Mouse (Mus musculus): ENCODE data around the gene Unc50.

Unc50 gene

DNA sequence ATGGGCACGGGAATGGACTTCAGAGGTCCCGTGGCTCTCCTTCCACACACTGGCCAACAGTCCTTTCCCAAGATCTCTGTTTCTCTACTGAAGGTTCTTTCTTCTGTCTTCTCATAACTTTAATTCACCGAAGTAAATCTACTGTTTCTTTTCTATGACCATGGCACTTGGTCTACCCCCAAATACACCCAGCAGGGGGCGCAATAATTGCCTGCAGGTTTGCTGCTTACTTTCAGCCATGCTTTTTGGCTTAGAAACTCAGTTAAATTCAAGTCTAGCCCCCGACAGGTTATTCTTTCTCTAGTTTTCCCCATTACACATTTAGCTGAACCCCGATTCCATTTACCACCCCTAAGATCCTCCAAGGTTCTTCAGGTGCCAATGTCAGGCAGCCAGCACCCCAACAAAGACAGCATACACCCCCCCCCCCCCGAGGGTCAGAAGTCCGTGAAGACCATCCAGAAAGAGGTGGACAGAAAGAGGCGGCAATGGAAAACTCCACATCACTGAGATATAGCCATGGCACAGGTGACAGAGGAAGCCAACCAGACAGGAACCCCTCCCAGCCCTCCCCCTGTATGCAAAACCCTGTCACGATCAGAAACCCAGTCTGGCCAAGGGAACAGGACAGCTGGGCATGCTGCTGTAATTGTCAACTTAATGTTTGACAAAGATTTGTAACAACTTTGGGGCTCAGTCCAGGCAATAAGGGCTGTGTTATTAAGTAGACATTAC, 18.6 kb downstream of the Unc50 start:
- in situ Hi-C loops (cut with MboI), result loop anchor here (5.0 kb wide), 1 partner anchor 189 kb away; no protein-coding TSS in a partner anchor

- in situ Hi-C loops (cut with MboI), result no loop called here
Measured at GRCm38 (mm10) chr1:37451270-37451669, 21.3 kb downstream of the Unc50 start.

- in situ Hi-C loops (cut with MboI), result no loop called here
Measured at GRCm38 (mm10) chr1:37457546-37457945, 27.6 kb downstream of the Unc50 start.

- in situ Hi-C loops (cut with MboI), result no loop called here
Measured at GRCm38 (mm10) chr1:37464878-37465452, 35.0 kb downstream of the Unc50 start.

- in situ Hi-C loops (cut with MboI), result no loop called here
Measured at GRCm38 (mm10) chr1:37466322-37466995, 36.5 kb downstream of the Unc50 start.

DNA sequence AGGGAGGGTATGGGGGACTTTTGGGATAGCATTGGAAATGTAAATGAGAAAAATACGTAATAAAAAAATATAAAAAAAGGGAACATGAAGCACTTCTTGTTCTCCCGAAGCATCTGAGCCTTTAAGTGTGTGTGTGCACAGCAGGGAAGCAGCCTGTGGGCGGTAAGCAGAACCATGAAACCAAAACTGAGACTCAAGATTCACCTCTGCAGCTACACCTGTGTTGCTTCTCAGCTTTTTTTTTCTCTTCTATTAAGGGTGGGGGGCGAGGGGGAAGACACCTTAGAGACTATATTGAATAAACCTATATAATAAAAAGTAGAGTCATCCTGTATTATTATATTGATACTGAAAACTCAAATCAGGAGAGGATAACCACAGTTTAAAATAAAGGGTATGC, 37.9 kb downstream of the Unc50 start:
- in situ Hi-C loops (cut with MboI), result no loop called here

DNA sequence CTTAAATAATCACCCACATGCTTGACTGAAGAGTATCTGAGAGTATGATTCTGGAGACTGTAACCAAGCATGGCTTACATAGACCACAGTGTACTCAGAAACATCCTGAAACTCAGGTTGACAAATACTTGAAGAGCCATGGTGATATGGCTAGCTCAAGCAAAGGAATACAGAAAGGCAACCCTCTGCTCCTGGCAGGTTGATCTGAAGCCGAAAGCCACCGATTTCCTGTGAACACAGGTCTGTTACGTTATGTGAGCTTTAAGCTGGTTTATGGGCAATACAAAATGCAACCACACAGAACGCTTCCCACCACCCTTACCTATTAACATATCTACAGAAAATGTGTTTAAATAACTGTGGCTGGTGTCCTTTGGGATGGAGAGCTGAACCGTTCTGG, 39.1 kb downstream of the Unc50 start:
- in situ Hi-C loops (cut with MboI), result no loop called here

GRCm38 (mm10) chr1:37471179-37472148, 41.5 kb downstream of the Unc50 start:
- in situ Hi-C loops (cut with MboI), result no loop called here

DNA sequence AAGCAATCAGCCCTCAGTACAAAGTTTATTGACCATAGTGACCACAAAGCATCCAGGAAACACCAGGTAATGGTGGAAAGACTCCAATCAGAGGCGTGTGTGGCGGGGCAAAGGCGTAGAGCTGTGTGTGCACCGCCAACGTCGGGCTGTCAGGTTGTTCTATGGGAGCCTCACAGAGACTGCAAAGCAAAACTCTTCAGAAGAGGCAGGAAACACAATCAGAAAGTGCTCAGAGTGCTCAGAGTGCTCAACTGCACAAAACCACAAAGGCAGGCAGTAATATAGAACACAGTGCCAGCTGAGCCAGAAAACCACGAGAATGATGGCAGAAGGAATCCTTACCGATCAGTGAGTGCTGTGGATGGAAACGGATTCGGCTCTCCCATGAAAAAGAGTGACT, 43.3 kb downstream of the Unc50 start:
- in situ Hi-C loops (cut with MboI), result no loop called here

DNA sequence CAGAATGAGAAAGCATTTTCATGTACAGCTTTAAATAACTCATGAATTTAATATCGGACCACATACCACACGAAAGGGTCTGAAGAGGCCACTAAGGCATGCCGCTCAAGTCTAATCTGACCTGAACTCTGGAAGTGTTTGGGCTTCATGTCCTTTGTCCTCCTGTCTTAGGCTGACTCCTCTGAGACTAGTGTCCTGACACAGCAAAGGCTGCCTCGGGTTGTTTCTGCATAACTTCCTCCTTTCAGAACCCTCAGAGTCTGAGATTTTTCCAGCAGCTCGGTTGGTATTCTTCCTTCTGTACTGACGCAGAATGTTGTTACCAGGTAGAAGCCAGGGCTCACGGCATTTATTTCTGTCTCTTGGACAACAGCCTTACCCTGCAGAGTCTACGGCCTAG, 44.1 kb downstream of the Unc50 start:
- in situ Hi-C loops (cut with MboI), result no loop called here

GRCm38 (mm10) chr1:37474634-37475190, 44.8 kb downstream of the Unc50 start:
- in situ Hi-C loops (cut with MboI), result no loop called here

DNA sequence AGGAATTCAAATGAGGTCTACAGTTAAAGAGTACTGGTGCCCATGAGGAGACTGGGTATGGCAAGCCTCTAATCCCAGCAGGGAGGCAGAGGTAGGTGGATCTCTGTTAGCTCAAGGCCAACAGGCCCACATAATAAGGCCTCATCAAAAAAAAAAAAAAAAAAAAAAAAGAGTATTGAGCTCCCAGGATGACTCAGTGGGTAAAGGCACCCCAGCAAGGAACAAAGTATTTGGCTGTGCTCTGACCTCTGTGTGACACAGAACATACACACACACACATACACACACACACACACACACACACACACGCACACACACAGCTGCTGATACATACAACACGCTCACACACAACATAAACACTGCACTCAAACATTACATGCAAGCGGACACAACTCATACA, 45.4 kb downstream of the Unc50 start:
- in situ Hi-C loops (cut with MboI), result no loop called here

- in situ Hi-C loops (cut with MboI), result no loop called here
Measured at GRCm38 (mm10) chr1:37477250-37477649, 47.3 kb downstream of the Unc50 start.

DNA sequence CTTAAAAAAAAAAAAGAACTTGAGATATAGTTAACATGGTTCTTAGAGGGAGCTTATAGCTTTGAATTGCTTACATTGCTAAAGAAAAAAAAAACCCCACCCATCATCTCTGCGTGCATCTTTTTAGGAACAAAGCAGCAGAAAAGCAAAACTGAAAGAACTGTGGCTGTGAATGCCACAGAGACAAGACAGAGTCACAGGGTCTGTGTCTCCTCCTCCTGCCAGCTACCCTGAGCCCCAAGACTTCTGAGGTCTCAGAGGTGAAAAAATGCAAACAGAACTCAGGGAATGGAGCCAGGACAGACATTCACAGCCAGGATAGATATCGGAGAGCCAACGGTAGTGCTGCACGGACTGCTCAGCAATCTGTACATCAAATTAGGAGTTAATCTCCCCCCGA, 48.0 kb downstream of the Unc50 start:
- in situ Hi-C loops (cut with MboI), result no loop called here

DNA sequence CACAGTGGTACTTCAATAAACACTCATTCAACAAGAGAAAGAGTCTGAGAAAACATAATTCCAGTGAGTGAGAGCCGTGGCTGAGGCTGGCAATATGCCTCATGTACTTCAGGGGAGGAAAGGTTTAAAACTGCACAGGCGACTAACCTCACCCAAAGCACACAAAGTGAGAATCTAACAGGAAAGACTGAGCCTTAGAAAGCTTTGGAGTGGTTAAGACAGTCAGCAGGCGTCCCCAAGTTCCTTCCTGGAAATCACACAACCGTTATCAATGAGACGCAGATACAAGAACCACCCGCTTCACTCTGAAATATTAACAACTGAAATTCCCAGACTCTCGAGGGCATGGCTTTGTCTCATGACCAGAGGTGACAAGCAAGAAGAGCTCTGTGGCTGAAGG, 48.5 kb downstream of the Unc50 start:
- in situ Hi-C loops (cut with MboI), result no loop called here

- in situ Hi-C loops (cut with MboI), result no loop called here
Measured at GRCm38 (mm10) chr1:37479074-37479473, 49.1 kb downstream of the Unc50 start.

GRCm38 (mm10) chr1:37479759-37480158, 49.8 kb downstream of the Unc50 start:
- in situ Hi-C loops (cut with MboI), result no loop called here

- in situ Hi-C loops (cut with MboI), result no loop called here
Measured at GRCm38 (mm10) chr1:37480731-37481130, 50.8 kb downstream of the Unc50 start.

DNA sequence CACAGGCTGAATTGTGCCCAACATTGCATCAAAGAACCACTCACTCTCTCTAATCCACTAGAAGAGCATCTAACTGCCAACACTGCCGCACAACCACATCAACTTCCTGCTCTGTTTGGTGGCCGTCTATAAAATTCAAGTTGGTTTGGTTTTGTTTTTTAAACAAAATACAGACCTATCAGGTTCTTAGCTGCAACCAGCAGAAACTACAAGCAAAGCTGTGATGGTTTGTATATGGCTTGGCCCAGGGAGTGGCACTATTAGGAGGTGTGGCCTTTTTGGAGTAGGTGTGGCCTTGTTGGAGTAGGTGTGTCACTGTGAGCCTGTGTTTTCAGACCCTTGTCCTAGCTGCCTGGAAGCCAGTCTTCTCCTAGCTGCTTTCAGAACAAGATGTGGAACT, 51.4 kb downstream of the Unc50 start:
- in situ Hi-C loops (cut with MboI), result no loop called here

DNA sequence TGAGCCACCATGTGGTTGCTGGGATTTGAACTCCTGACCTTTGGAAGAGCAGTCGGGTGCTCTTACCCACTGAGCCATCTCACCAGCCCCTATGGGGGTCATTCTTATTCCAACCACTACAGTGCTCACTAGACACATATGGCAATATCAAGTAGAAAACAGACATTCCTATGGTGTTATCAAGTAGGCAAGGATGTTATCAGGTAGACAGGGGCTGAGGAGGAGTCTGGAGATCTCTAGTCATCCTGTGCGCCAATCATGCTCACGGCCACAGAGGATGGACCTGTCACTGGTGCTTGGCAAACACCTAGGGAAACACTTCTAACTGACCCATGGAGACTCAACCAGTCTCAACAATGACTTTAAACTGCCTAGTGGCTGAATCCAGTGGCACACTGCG, 54.7 kb downstream of the Unc50 start:
- in situ Hi-C loops (cut with MboI), result no loop called here

GRCm38 (mm10) chr1:37486439-37486838, 56.5 kb downstream of the Unc50 start:
- in situ Hi-C loops (cut with MboI), result no loop called here

- in situ Hi-C loops (cut with MboI), result no loop called here
Measured at GRCm38 (mm10) chr1:37486994-37487393, 57.1 kb downstream of the Unc50 start.

Data from mature B cell (primary cell).